Mouse (Mus musculus) gastrocnemius, postnatal 36 days (tissue): ENCODE results near the gene Ccr4. TPM values are rescaled to one million over a fixed set of nuclear protein-coding genes. Genes with fewer than 3 reads are reported as not detected.
A peak's percentile ranks its signal among the peaks of the same experiment; 100 is the strongest.
"Not testable (repeated sequence)": the region's sequence is repeated elsewhere in the genome, so short reads cannot be mapped to it uniquely, and the experiment has no call there.

Experiments used
- DNase-seq, 2 experiments: peaks; one replicate each; pipeline ENCODE4 v3.0.0; 2022
- intact Hi-C: fragments of 180-260 bp; cut with DNase I; formaldehyde crosslinking; loops from one replicate; pipeline ENCODE4 v1.15.1; 2025
- total RNA-seq, 2 experiments: library from RNA; stranded (reverse); gene quantifications; 2 replicates each; pipeline ENCODE4 v1.2.3; 2021

The Ccr4 gene
- total RNA-seq, 2 experiments from 2014 or later: not detected

DNA sequence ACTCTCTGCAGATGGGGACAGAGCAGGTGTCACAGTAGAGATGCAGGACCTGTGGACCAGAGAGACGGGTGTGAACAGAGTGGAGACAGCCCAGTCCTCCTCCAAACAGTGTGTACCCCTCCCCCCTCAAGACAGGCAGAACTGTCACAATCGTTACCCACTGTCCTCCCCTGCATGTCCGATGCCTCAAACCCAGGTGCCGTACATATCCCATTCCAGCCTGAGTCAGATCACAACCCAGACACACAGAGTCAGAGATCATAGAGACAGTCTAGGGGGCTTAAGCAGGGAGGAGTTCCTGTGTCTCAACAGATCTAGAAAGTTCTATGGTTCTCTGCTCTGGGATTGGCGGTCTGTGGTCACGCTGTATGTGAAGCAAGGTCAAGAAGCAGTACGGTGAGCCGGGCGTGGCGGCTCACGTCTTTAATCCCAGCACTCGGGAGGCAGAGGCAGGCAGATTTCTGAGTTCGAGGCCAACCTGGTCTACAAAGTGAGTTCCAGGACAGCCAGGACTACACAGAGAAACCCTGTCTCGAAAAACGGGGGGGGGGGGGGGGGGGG lies 20.4 kb upstream of the Ccr4 start:
- intact Hi-C loops: no loop called here
- no peak for DNase-seq

DNA sequence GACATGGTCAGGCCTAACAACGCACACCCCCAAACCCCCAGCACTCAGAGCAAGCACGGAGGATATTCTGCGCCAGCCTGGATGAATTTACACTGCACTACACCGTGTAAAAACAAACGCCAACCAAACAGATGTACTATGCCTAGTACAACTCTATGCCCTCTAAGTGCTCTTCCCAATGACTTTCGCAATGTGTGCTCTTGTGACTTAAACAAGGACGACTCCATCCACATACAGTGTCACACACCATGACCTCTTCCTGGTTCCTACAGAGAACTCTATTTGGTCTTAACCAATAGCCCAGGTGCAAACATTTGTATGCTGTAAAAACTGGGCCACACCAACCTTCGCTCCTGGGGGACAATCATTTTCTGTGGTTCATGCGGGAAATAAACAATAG lies 17.8 kb upstream of the Ccr4 start:
- intact Hi-C loops: no loop called here

DNA sequence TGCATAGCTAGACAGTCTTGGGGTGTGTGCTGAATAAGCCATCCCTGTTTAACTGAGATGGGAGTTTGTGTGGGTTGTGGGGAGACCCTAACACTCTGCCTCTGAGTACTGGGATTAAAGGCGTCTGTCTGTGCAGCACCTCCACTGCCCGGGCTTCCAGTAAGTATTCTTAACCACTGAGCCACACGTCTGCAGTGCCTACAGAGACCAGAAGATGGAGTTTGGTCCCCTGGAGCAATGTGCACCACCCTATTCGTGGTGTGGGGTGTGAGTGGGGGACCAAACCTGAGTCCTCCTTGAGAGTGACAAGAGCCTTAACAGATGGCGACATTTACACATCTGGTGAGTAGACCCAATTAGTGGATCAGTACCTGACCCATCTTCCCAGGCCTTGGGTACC lies 17.3 kb upstream of the Ccr4 start:
- no peak for DNase-seq
- intact Hi-C loops: no loop called here

More for the DNA sequence above, 17.8 kb upstream of the Ccr4 start:
- DNase-seq: no peak

DNA sequence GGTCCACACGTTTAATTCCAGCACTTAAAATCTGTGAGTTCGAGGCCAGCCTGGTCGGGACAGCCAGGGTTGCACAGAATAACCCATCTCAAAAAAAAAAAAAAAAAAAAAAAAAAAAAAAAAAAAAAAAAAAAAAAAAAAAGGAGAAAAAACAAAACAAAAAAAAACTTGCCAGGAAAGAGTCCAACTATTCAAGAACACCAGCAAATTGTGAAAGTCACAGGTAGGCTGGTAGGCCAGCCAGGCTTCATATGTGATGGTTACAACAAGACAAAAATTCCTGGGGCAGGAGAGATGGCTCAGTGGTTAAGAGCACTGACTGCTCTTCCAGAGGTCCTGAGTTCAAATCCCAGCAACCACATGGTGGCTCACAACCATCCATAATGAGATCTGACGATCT lies 15.8 kb upstream of the Ccr4 start:
- DNase-seq, intact Hi-C loops: not testable (repeated sequence)

DNA sequence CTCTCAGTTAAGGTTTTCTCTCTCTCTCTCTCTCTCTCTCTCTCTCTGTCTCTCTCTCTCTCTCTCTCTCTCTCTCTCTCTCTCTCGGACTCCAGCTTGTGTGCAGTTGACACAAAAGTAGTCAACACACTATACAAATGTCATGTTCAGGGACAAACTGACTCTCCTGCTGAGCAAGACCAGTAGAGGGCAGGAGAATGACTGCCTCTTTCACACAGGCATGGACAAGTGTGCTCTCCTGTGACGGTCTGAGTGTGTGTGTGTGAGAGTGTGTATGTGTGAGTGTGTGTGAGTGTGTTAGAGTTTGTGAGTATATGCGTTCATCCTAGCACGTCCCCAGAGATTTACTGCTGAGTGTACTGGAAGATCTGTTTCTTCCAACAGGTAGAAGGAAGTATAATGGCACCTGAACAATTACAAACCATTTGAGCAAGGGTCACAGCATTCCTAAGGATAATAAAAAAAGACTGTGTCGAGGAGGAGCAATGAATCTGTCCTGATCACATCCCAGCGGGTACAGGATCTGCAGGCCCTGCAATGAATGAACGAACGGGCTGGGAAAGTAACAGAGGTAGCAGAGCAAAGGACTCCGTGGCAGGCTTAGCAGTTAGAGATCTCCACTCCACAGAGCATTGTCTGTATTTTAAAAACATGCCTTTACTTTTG lies 14.2 kb upstream of the Ccr4 start:
- DNase-seq: no peak
- intact Hi-C loops: no loop called here

DNA sequence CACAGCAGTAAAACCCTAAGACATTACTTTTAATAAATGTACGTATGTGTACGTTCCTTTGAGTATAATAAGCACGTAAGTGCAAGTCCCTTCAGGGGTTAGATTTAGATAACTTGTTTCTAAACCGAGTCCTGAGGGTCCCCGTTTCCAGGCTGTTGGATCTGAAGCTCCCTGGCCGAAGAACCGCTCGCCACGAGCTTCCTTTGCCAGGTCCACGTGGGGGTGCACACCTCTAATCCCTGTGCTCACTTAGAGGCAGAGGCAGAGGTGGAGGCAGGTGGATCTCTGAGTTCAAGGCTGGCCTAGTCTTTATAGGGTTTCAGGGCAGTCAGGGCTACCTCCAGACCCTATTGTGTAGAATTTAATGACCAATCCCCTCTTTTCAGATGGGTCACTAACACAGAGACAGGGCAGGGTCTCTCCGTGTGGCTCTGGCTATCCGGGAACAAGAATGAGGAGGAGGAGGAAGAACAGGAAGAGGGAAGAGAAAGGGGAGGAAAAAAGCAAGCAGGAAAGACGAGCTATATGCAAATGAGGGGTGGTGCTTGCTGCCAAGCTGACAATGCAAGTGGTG lies 13.3 kb upstream of the Ccr4 start:
- no peak for DNase-seq
- intact Hi-C loops: no loop called here

DNA sequence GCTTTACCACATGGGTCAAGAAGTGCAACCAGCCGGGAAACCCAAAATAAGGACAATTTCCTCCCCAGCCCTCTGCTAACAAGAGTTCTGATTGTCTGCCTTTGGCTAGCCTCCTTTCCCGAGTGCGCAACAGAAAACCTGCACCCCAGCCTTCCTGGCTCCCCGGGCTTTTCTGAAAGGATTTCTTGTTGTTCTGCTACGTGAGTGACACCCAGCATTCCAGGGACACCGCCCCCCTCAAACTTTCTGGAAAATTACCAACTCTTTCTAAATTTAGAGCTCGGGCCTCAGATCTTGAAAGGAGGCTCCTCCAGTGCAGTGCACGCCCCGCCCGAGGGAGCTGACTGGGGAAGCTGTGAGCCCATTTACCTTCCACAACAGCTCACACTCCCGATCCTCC lies 10.6 kb upstream of the Ccr4 start, which contains the start of gene C130032M10Rik:
Gene C130032M10Rik, plus strand, starts transcription at position 334 of the 400 bp plus-strand sequence.
- intact Hi-C loops: no loop called here
- no peak for DNase-seq

DNA sequence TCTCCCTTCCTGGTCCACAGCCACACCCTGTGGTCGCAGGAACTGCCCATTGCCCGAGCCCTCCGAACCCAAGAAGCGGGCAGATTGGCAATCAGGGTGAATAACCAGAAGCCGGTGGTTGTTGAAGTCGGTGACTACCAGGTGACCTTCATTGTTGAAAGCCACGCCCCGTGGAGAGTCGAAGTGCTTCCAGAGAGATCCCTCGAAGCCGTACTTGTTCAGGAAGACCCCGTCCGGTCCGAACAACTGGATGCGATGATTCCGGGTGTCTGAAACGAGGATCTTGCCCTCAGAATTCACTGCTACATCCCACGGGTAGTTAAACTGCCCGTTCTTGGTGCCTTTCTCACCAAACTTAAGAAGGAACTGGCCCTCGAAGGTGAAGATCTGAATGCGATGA lies 8.1 kb upstream of the Ccr4 start:
- DNase-seq: no peak
- intact Hi-C loops: no loop called here

DNA sequence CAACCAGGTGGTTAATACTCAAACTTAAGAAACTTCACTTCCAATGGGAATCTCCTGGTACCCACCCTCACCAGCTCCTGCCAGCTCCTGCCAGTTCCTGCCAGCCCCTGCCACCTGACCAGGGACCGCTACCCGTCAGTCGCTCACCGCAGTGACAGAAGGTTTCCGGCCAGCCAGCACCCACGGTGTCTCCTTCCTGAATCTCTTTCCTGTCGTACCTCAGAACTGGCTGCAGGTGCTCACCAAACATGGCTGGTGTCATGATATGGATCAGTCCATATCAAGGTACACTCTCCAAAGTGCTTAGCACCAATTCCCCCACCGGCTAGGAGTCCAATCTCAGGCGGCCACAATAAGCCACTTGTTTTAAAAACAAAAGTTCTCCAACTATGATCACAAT lies 5.1 kb upstream of the Ccr4 start:
- intact Hi-C loops: no loop called here
- DNase-seq: no peak

DNA sequence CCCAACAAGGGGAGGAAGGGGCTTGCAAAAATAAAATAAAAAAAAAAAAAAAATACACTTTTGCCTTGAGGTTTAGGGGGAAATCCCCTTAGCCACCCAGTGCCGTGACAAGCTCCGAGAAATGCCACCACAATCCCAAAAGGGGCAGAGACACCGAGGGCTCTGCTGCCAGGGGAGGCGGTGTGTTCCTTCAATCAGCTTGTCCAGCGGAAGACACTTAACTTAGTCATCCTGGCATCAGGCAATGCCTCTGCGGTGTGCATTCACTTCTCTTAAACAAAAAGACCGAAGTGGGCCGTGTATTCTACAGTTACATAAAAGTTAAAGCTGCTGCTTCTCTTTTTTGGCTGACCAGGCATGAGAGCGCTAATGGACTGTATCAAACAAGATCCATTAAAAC lies 2.7 kb upstream of the Ccr4 start:
- intact Hi-C loops: no loop called here

DNA sequence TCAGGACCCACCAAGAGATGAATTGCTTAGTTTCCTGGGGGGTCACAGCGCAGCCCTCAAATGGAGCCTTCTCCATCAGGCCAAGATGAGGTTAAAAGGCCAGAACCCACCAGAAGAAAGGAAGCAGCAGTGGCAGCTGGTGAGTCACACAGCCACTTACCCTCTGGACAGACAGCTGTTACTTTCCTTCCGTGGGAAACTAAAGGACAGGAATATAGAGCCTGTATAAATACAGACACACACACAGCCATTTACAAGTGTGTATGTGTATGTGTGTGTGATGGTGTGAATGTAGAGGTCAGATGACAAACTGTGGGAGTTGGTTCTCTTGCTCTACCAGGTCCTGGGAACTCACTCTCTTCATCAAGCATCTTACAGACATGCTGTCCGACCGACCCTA lies 1.8 kb upstream of the Ccr4 start:
- DNase-seq: no peak
- intact Hi-C loops: no loop called here

More for the DNA sequence above, 2.7 kb upstream of the Ccr4 start:
- no peak for DNase-seq

DNA sequence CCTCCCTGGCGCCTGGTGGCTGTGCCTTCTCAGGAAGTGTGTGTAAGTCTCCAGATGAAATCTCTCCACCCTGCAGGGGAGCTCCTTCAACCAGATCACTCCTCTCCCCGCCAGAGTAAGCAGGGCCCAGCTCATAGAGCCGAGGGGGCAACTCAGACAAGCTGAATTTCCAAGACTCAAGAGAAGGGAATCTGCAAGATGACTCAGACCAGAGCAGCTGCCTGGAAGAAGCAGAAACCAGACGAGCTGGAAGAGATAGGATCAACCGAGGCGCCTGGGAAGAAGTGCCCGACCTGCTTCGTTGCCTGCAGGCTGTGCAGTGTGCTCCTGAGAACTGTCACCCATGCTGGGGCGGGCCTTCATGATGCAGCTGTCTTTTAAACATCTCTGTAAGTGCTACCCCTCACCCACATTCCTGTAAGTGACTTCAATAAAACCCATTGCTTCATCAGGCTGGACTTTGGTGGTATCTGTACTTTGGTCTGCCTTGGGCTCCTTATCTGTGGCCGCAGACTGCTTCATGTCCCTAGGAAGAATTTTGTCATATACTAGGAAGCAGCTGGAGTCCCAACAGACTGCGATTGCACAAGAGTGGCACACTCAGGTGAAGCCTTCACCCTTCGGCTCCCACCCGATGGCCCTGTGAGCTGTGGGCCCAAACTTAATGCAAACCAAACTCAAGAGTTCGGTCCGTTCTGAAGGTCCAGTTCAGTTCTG lies 1.8 kb downstream of the Ccr4 start:
- DNase-seq: no peak
- intact Hi-C loops: no loop called here

DNA sequence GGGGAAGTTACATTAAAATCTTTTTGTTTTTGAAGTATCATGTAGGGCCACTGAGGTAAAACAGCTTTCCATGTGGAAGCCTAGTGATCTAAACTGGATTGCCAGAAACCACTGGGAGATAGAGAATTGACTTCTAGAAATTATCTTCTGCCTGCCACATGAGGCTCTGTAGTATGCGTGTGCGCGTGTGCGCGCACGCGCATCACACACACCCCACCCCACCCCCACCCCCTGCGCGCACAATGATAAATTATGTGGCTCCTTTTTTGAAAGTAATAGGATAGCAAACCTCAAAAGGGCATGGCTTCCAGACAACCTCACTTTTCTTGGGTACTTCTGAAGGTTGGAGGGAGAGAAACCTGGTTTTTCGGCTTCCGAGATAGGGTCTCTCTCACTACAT lies 2.8 kb downstream of the Ccr4 start:
- intact Hi-C loops: loop anchor here (2.0 kb wide), 2 partner anchors 77 to 85 kb away; no protein-coding TSS in a partner anchor
- no peak for DNase-seq

DNA sequence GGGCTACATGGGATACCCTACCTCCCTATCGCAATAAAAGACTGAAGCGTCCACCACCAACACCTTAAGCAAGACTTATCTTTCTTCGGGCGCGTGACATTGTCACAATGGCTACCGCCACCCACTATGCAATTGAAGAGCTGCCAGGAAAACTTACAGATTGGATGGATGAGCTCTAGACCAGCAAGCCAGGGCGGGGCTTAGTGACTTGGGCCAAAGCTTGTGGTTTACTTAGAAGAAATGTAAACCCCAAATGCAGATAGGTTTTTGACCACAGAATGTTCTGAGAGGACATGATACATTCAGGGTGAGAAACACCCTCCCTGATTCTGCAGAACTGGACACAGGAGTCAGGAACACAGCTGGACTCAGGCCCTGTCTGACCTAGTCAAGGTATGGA lies 3.6 kb downstream of the Ccr4 start:
- intact Hi-C loops: loop anchor here (2.0 kb wide), 2 partner anchors 78 to 84 kb away; no protein-coding TSS in a partner anchor
- no peak for DNase-seq

DNA sequence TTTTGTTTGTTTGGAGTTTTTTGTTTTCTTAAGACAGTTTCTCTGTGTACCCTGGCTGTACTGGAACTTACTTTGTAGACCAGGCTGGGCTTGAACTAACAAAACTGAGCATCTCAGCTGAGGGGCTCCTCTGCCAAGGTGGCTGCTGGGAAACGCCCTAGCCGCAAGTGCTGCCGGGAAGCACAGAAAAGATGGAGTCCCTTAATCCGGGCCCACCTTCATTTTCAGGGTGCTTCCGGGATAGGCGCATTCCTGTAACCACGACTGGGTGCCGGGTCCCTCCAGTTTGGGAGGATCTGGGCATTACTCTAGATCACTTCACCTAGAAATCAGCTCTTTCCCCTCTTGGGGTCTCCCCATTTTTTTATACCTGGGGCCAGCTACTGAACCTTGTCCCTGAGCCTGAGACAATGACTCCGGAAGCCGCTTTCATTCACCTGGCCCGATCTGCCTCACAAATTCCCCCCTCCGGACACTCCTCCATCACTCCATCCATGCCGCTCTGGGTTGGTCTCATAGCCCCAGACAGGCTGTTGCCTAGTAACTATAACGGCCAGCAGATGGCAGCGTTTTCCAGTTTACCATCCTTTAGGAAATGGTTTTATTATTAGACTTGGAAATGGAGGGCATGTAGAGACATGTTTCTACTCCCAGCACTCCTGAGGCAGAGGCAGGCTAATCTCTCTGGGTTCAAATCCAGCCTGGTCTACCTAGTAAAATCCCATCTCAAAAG lies 4.8 kb downstream of the Ccr4 start:
- peak in 1 of 2 experiments; percentile 44 for DNase-seq
- intact Hi-C loops: loop anchor here (2.0 to 10.0 kb wide), 3 partner anchors 79 to 185 kb away; no protein-coding TSS in a partner anchor

DNA sequence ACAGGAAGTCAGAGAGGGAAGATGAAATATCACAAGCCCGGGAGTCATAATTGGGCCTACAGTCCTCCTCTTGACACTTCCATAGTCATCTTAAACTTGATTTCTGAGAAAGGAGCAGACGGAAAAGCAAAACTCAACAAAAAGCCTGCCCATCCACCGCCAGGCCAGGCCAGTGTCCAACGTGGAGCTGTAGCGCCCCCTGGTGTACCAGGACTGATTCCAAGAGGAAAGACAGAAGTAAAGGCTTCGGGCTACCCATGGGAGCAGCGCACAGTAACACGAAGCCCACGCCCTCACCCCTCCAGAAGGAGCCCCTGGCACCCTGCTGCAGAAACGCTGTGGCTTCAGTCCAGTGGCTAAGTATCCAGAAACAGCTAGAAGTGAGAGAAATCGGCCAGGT lies 6.5 kb downstream of the Ccr4 start:
- intact Hi-C loops: loop anchor here (10.0 kb wide), 1 partner anchor 183 kb away; no protein-coding TSS in a partner anchor
- DNase-seq: peak; percentile 66 to 72

DNA sequence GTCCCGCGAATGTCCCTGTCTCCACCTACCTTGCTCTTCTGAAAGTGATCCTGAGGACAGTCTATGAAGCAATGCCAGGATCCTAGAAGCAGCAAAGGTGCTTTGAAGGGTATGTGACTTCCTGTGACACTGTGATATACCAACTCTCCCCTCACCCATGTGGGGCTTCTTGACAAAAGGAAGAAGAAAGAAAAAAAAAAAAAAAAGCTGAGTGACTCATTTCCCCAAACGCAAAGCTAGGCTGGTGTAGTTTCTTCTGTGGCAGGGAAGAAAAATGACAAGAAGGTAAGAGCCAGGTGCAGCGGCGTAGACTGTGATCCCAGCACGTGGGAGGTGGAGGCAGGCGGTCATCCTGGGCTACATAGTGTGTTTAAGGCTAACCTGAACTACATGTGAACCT lies 8.2 kb downstream of the Ccr4 start:
- no peak for DNase-seq
- intact Hi-C loops: loop anchor here (10.0 kb wide), 1 partner anchor 182 kb away; no protein-coding TSS in a partner anchor

DNA sequence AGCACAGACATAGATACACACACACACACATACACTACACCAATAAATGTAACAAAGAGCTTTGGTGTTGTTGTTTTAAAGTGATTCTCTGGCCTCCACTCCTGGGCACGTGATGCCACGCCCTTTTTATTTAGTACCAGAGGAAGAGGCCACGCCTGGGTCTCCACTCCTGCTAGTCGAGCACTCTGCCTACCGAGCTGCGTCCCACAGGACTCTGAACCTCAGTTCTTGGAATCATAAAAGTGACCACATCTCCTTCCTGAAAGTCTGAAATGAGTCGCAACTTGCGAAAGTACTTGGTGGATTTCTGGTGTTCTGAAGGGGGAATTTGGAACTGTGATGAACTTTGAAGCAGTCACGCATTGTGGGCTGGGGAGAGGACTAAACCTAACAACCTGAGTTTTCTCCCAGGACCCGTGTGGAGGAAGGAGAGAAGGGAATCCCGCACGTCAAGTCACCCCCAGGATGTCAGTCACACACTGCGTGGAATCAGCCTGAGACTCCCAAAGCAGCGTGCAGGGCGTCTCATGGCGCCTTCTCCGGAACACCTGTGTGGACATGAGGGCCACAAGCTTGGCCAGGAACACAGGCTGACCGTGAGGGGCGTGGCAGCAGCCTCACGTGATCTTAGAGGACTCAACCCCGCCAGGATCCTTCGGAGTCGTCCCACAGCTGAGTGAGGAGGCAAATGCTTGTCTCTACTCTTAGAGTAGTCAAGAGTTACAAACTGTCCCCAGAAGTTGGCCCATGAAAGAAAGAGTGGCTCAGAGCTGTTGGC lies 17.0 kb downstream of the Ccr4 start:
- no peak for DNase-seq
- intact Hi-C loops: no loop called here

DNA sequence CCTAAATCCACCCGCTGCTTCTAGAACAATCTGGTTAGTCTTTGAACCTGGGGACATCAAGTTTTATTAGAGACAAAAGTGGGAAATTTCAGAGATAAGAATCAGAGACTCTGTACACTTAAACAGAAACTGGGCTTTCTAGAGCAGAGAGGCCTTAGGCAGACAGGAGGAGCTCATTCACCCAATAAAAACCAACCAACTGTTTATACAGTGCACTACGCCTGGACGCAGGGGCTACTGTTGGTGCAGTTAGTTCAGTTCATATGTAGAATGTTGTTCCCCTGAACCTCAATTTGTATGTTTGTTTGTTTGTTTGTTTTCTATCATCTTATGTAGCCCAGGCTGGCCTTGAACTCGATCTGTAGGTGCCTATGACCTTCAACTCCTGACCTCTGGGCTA lies 17.9 kb downstream of the Ccr4 start:
- no peak for DNase-seq
- intact Hi-C loops: no loop called here

DNA sequence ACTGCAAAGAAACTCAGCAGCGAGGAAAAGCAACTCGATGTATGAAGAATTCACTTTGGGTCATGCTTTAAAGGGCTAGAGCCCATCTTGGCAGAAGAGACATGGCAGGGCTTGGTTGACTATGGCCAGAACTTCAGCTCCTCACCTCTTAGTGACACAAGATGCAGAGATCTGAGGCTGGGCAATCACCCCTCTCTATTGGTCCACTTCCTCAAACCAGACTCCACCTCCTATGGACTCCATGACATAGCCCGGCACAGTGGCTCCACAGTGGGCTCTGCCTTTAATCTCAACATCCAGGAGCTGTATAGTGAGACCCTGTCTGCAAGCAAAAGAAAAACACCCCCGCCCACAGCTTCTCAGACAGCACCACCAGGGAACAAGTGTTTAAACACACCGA lies 19.9 kb downstream of the Ccr4 start:
- intact Hi-C loops: no loop called here
- no peak for DNase-seq
